Mouse (Mus musculus): Measurements from ENCODE around the gene Naa80. TPM values are rescaled to one million over a fixed set of nuclear protein-coding genes. Genes with fewer than 3 reads are reported as not detected.

The Naa80 gene
- total RNA-seq, 2 experiments from 2014 or later = 25.8 to 49.0 TPM

DNA sequence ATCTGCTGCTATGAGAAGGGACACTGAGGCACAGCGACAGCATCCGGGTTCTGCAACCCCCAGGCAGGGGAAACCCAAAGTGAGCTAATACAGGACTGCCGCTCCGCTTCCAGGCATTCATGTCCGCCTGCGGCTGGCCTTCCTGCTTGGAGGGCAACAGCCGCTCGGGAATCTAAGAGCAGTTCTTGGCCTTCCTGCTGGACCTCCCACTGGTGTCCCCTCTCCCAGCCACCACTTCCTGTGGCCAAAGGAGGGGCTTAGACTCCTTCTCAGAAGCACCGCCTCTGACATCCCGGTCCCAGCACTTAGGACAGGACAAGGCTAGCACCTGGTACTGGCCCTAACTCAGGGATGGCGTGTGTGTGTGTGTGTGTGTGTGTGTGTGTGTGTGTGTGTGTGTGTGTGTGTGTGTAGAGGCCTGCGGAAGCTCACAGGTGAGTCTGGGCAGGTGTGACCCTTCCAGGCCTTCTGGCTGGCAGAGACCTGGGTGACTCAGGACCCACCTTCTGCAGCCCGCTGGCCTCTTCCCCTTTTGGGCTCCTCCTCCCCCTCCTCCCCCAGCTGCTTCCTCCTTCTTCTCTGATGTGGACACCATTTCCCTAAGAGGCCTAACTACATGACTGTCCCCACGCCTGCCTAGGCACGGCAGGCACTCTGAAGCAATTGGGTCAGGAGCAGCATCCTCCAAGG lies 50.2 kb downstream of the Naa80 start:
- ATAC-seq (replicated peaks; ENCODE audit: low FRiP score, low TSS enrichment, poor library complexity, severe bottlenecking) = no peak

GRCm38 (mm10) chr9:107629411-107629730 lies 50.7 kb downstream of the Naa80 start:
- ATAC-seq (replicated peaks; ENCODE audit: low FRiP score, low TSS enrichment, poor library complexity, severe bottlenecking) = no peak

- ATAC-seq (replicated peaks; ENCODE audit: low FRiP score, low TSS enrichment, poor library complexity, severe bottlenecking) = no peak
These were observed 51.3 kb downstream of the Naa80 start for GRCm38 (mm10) chr9:107629901-107630425.

DNA sequence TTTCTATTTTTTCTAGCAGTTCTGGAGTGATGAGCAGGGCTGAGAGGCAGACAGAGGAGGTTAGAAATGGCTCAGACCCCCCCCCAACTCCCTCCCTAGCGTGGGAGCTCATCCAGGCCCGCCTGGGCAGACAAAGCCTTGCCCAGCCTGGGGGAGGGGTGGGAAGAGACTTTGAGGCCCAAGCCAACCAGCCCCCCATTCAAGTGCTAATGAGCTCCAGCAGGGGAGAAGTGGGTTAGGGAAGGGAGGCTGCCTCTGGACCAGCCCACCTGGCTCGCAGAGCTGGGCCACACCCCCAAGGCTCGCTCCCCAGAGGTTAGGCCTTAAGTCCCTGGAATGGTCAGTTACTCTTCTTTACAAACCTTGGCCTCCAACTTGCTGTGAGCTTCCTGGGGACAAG lies 51.9 kb downstream of the Naa80 start:
- no peak for ATAC-seq (replicated peaks; ENCODE audit: low FRiP score, low TSS enrichment, poor library complexity, severe bottlenecking)

DNA sequence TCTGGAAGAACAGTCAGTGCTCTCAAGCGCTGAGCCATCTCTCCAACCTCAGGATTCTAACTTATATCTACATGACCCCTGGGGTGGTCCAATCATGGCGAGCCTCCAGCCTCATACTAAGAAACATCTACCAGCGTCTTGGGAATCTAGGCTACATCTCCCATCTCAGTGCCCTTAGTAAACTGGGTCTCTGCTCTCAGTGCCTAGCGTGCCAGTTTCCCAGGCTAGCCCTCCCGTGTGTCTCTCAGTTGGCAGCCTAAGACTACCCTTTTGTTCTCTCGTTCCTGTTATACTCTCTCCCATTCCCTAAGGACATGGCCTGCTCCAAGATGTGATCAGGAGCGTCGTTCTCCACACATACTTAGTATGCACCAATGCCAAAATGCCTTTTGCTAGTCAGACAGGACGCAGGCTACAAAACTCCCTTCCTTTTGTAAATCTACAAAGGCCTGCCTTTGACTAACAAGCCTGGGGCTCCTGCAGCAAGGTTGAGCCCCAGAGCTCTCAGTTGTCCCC lies 52.7 kb downstream of the Naa80 start:
- no peak for ATAC-seq (replicated peaks; ENCODE audit: low FRiP score, low TSS enrichment, poor library complexity, severe bottlenecking)

DNA sequence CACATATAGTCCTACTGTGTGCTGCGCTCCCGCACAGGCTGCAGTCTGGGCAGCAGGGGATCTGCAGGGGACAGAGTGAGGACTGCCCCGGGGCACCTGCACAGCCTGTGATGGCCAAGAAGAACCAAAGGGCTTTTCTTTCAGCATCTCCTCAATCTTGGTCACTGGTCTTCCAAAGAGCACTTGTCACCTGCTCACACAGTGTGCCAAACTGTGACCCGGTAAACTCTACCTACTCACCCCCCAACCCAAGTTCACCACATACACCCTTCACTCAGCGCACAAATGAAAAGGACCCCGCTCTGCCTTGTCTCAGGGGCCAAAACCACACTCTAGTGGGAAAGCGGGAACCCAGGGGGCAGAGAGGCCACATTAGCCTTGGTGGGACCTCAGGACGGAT lies 53.2 kb downstream of the Naa80 start:
- no peak for ATAC-seq (replicated peaks; ENCODE audit: low FRiP score, low TSS enrichment, poor library complexity, severe bottlenecking)

DNA sequence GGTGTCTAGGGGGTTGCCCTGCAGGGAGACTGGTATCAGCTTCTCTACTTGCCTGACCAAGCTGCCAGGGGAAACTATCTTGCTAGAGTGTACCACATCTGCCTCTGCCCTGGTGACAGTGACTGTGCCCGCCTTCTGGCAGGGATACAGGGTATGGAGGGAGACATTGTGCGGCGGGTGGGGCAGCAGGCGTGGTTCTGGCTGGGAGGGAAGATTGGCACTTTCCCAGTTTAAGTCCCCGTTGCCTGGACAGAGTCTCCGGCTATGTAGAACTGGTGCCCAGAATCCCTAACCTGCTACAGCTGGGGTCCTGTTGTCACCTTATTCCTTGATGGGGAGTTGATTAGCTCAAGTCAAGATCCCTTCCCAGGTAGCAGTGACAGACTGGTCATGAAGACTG lies 53.8 kb downstream of the Naa80 start:
- peak; percentile 79 for ATAC-seq (replicated peaks; ENCODE audit: low FRiP score, low TSS enrichment, poor library complexity, severe bottlenecking)

DNA sequence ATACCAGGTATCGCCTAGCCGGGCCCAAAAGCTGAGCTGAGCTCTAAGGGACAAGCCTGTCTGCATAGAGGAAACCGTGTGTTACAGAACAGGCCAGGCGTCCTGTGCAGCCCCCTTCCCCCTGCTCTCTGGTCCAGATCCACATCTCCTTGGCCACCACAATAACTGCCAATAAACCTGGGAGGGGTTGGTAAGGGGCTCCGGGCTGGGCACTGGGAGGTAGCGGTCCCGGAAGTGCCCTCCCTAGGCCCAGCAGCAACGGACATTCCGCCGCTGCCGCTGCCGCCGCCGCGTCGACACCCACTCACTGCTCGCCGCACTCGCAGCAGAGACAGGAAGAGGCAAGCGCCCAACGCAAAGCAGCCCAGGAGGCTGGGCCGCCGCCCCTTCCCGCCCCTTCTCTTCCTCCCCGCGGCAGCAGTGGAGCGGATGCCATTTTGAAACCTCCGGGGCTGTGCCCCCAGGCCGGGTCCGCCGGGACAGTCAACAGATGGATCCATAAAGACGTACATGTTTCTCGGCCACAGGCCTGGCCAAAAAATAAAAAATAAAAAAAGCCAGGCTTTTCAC lies 54.5 kb downstream of the Naa80 start:
- peak; percentile 60 for ATAC-seq (replicated peaks; ENCODE audit: low FRiP score, low TSS enrichment, poor library complexity, severe bottlenecking)

Other genes starting within 250 kb of the Naa80 start
- 5.8 and 18.8 TPM in 2 replicates for gene Hemk1, start 240.5 kb upstream of the Naa80 start, total RNA-seq (2014; fragmentation: Nextera tagmentation)
- 4.9 and 9.0 TPM in 2 replicates for gene Hemk1, start 240.5 kb upstream of the Naa80 start, total RNA-seq (2017)
- gene 6430571L13Rik, start 238.3 kb upstream of the Naa80 start, total RNA-seq (2014; fragmentation: Nextera tagmentation) = not detected in 2 replicates
- gene 6430571L13Rik, start 238.3 kb upstream of the Naa80 start, total RNA-seq (2017) = 0.47 TPM in 1 of 2 replicates, not detected in the other
- 0.10 TPM in 1 of 2 replicates, not detected in the other for gene Cacna2d2, start 179.3 kb upstream of the Naa80 start, total RNA-seq (2014; fragmentation: Nextera tagmentation)
- gene Cacna2d2, start 179.3 kb upstream of the Naa80 start, total RNA-seq (2017) = not detected in 2 replicates
- 15.0 and 18.4 TPM in 2 replicates for gene Tmem115, start 44.9 kb upstream of the Naa80 start, total RNA-seq (2014; fragmentation: Nextera tagmentation)
- 13.3 and 15.7 TPM in 2 replicates for gene Tmem115, start 44.9 kb upstream of the Naa80 start, total RNA-seq (2017)
- 5.3 and 16.6 TPM in 2 replicates for gene Cyb561d2, start 36.7 kb upstream of the Naa80 start, total RNA-seq (2014; fragmentation: Nextera tagmentation)
- 14.5 and 15.0 TPM in 2 replicates for gene Cyb561d2, start 36.7 kb upstream of the Naa80 start, total RNA-seq (2017)
- gene Nprl2, start 36.7 kb upstream of the Naa80 start, total RNA-seq (2014; fragmentation: Nextera tagmentation) = 14.8 and 19.1 TPM in 2 replicates
- 7.5 and 8.7 TPM in 2 replicates for gene Nprl2, start 36.7 kb upstream of the Naa80 start, total RNA-seq (2017)
- gene Zmynd10, start 31.6 kb upstream of the Naa80 start, total RNA-seq (2014; fragmentation: Nextera tagmentation) = not detected in 2 replicates
- gene Zmynd10, start 31.6 kb upstream of the Naa80 start, total RNA-seq (2017) = not detected in 2 replicates
- gene Rassf1, start 27.3 kb upstream of the Naa80 start, total RNA-seq (2014; fragmentation: Nextera tagmentation) = 24.6 and 29.3 TPM in 2 replicates
- gene Rassf1, start 27.3 kb upstream of the Naa80 start, total RNA-seq (2017) = 32.8 and 40.3 TPM in 2 replicates
- gene Tusc2, start 15.6 kb upstream of the Naa80 start, total RNA-seq (2014; fragmentation: Nextera tagmentation) = 27.2 and 33.6 TPM in 2 replicates
- 15.6 and 26.1 TPM in 2 replicates for gene Tusc2, start 15.6 kb upstream of the Naa80 start, total RNA-seq (2017)
- 7.6 and 23.6 TPM in 2 replicates for gene Hyal2, start 10.9 kb upstream of the Naa80 start, total RNA-seq (2014; fragmentation: Nextera tagmentation)
- gene Hyal2, start 10.9 kb upstream of the Naa80 start, total RNA-seq (2017) = 5.4 and 8.3 TPM in 2 replicates
- 1.1 and 5.9 TPM in 2 replicates for gene Hyal1, start 2.0 kb upstream of the Naa80 start, total RNA-seq (2014; fragmentation: Nextera tagmentation)
- gene Hyal1, start 2.0 kb upstream of the Naa80 start, total RNA-seq (2017) = 1.1 and 4.3 TPM in 2 replicates
- gene Hyal3, start 1.9 kb downstream of the Naa80 start, total RNA-seq (2014; fragmentation: Nextera tagmentation) = 5.1 and 9.4 TPM in 2 replicates
- gene Hyal3, start 1.9 kb downstream of the Naa80 start, total RNA-seq (2017) = 0.61 and 3.3 TPM in 2 replicates
- gene Ifrd2, start 8.8 kb downstream of the Naa80 start, total RNA-seq (2014; fragmentation: Nextera tagmentation) = 226 and 251 TPM in 2 replicates
- gene Ifrd2, start 8.8 kb downstream of the Naa80 start, total RNA-seq (2017) = 103 and 192 TPM in 2 replicates
- 0.50 TPM in 1 of 2 replicates, not detected in the other for gene Sema3b, start 30.3 kb downstream of the Naa80 start, total RNA-seq (2014; fragmentation: Nextera tagmentation)
- gene Sema3b, start 30.3 kb downstream of the Naa80 start, total RNA-seq (2017) = not detected in 2 replicates
- gene Gnai2, start 56.5 kb downstream of the Naa80 start, total RNA-seq (2014; fragmentation: Nextera tagmentation) = 204 and 225 TPM in 2 replicates
- 215 and 228 TPM in 2 replicates for gene Gnai2, start 56.5 kb downstream of the Naa80 start, total RNA-seq (2017)
- not detected in 2 replicates for gene Slc38a3, start 90.6 kb downstream of the Naa80 start, total RNA-seq (2014; fragmentation: Nextera tagmentation)
- gene Slc38a3, start 90.6 kb downstream of the Naa80 start, total RNA-seq (2017) = not detected in 2 replicates
- not detected in 2 replicates for gene Gnat1, start 100.8 kb downstream of the Naa80 start, total RNA-seq (2014; fragmentation: Nextera tagmentation)
- gene Gnat1, start 100.8 kb downstream of the Naa80 start, total RNA-seq (2017) = 5.3 TPM in 1 of 2 replicates, not detected in the other
- gene Sema3f, start 131.6 kb downstream of the Naa80 start, total RNA-seq (2014; fragmentation: Nextera tagmentation) = 0.94 TPM in 1 of 2 replicates, not detected in the other
- gene Sema3f, start 131.6 kb downstream of the Naa80 start, total RNA-seq (2017) = not detected in 2 replicates
- 172 and 186 TPM in 2 replicates for gene Rbm5, start 192.1 kb downstream of the Naa80 start, total RNA-seq (2014; fragmentation: Nextera tagmentation)
- gene Rbm5, start 192.1 kb downstream of the Naa80 start, total RNA-seq (2017) = 236 and 244 TPM in 2 replicates